Mouse (Mus musculus): ENCODE measurements around the gene Cemip. TPM values are rescaled to one million over a fixed set of nuclear protein-coding genes. Genes with fewer than 3 reads are reported as not detected.

Cemip gene
- total and polyA plus RNA-seq, 3 experiments = under 0.01 TPM; not detected in 2

DNA sequence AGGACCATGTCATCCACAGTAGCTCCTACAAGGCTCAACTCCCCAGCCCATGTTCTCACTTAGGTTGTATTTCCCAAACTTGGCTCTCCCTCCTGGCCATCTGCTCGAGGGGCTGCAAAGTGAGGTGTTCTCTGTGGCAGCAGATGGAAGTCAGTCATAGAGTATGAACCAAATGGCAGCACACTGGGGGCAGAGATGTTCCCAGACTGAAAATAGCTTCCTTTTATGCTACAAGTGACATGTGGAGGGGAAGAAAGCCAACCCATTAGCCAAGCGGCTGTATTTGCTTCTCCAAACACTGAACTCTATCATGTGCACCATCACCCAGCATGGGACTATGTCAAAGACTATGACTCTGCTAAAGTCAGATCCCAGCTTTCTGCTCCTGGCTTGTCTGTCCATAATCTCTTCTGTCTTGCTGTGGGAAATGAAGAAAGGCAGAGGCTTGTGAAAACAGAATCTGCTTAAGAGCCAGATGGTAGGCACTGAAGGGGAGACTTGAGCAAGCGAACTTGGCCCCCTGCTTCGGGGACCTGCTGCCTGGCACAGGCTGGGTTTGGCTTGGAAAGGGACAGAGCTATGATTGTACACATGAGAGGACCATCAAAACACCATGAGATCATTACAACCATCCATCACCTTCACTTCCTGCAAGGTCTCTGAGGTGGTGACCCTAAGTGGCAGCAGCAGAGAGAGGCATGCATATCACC lies 41.6 kb downstream of the Cemip start:
- TF ChIP-seq IRF4 (IDR thresholded peaks at IDR 0.05; ENCODE audit: low read depth, low read length) (no peak), TBP (conservative IDR thresholded peaks at IDR 0.05; ENCODE audit: low read depth, low read length) (no peak), MEF2A (IDR thresholded peaks at IDR 0.05; ENCODE audit: borderline replicate concordance, low read depth, low read length) (no peak), ZMIZ1 (IDR thresholded peaks at IDR 0.05; ENCODE audit: low read depth, low read length) (no peak), UBTF (IDR thresholded peaks at IDR 0.05; ENCODE audit: low read depth, low read length) (no peak), JUND (conservative IDR thresholded peaks at IDR 0.05; ENCODE audit: low read depth, low read length) (no peak), CTCF (conservative IDR thresholded peaks at IDR 0.05 in 1 of 2, IDR thresholded peaks at IDR 0.05 in 1 of 2; ENCODE audit: low read depth in 2 of 2, low read length in 2 of 2) (no peak), HCFC1 (IDR thresholded peaks at IDR 0.05; ENCODE audit: low read depth, low read length) (no peak), KAT2A (IDR thresholded peaks at IDR 0.05; ENCODE audit: insufficient replicate concordance, low read length) (no peak), POLR2AphosphoS2 (IDR thresholded peaks at IDR 0.05; ENCODE audit: low read depth, low read length) (no peak), BHLHE40 (IDR thresholded peaks at IDR 0.05; ENCODE audit: low read depth, low read length) (no peak), SMC3 (IDR thresholded peaks at IDR 0.05; ENCODE audit: low read depth, low read length) (no peak), NELFE (IDR thresholded peaks at IDR 0.05; ENCODE audit: low read depth, low read length) (no peak), TCF12 (IDR thresholded peaks at IDR 0.05; ENCODE audit: low read depth, low read length) (no peak), GABPA (IDR thresholded peaks at IDR 0.05; ENCODE audit: insufficient replicate concordance, low read depth, low read length) (no peak), EP300 (IDR thresholded peaks at IDR 0.05; ENCODE audit: low read length) (no peak), ZC3H11A (IDR thresholded peaks at IDR 0.05; ENCODE audit: low read depth, low read length) (no peak), E2F4 (IDR thresholded peaks at IDR 0.05; ENCODE audit: insufficient replicate concordance, low read depth, low read length) (no peak), CHD1 (IDR thresholded peaks at IDR 0.05; ENCODE audit: low read depth, low read length) (no peak)
- H3K4me2 ChIP-seq (ENCODE audit: insufficient read depth, low read depth, poor library complexity, severe bottlenecking) = no peak overlapping the region
- H3K4me1 ChIP-seq (ENCODE audit: control insufficient read depth in 1 of 2, insufficient read depth in 2 of 2) = no peaks in the 10 kb centered on the region
- no peak overlapping the region for H3K9ac ChIP-seq (ENCODE audit: insufficient read depth, low read depth)
- in situ Hi-C loops (cut with MboI; ENCODE audit: low pct_ligation_motif_present, low pct_unique_long_range_greater_than_20kb, low sequenced_read_pairs) (no loop called here), dilution Hi-C loops (cut with MboI; ENCODE audit: extremely low pct_ligation_motif_present, extremely low pct_unique_long_range_greater_than_20kb, low sequenced_read_pairs) (no loop called here)
- no peak for DNase-seq (ENCODE audit: extremely low read depth)
- no peaks in the 10 kb centered on the region for H3K79me2 ChIP-seq (replicated peaks; ENCODE audit: control insufficient read depth, extremely low read depth, insufficient read depth, poor library complexity, severe bottlenecking)
- H3K36me3 ChIP-seq (replicated peaks in 1 of 2; ENCODE audit: control insufficient read depth in 1 of 2, insufficient read depth in 1 of 2, low read length in 1 of 2) = no peaks in the 10 kb centered on the region
- no peak overlapping the region for H3K27ac ChIP-seq (ENCODE audit: insufficient read depth, low read depth)
- peaks cover 5% of the 10 kb centered on the region for H3K9me3 ChIP-seq (replicated peaks; ENCODE audit: low read length)
- H3K27me3 ChIP-seq (replicated peaks) = peaks cover 33% of the 10 kb centered on the region
- H3K4me3 ChIP-seq (replicated peaks in 1 of 3; ENCODE audit: low read depth in 2 of 3, low read length in 2 of 3, poor library complexity in 1 of 3) = no peak overlapping the region

DNA sequence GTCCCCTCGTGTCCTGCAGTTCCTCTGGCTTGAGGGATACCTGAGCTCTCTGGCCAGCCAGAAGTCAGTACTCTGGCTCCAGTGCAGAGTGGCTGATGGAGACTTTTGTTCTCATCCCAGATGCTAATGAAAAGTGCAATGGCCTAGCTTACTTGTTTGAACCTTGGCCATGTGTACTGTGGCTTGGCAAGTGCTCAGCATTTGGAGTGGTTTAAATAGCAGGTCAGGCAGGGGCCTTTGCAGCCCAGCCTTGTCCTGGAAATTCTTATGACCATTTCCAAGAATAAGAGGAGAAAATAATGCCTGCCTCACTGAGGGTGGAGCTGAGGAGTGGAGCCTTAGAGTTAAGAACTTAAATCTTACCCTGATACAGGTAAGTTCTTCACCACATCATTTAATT lies 43.6 kb downstream of the Cemip start:
- no peaks in the 10 kb centered on the region for H3K9me3 ChIP-seq (replicated peaks; ENCODE audit: low read length)
- H3K27ac ChIP-seq (ENCODE audit: insufficient read depth, low read depth) = no peak overlapping the region
- TF ChIP-seq ZNF384 (IDR thresholded peaks at IDR 0.05; ENCODE audit: low read depth, low read length) = no peak
- no peak for TF ChIP-seq JUN (IDR thresholded peaks at IDR 0.05; ENCODE audit: insufficient read depth, low read depth, low read length)
- TF ChIP-seq ZMIZ1 (IDR thresholded peaks at IDR 0.05; ENCODE audit: low read depth, low read length) = no peak
- TF ChIP-seq CTCF (conservative IDR thresholded peaks at IDR 0.05 in 1 of 2, IDR thresholded peaks at IDR 0.05 in 1 of 2; ENCODE audit: low read depth in 2 of 2, low read length in 2 of 2) = no peak
- no peak for TF ChIP-seq MEF2A (IDR thresholded peaks at IDR 0.05; ENCODE audit: borderline replicate concordance, low read depth, low read length)
- no peak for TF ChIP-seq UBTF (IDR thresholded peaks at IDR 0.05; ENCODE audit: low read depth, low read length)
- no peak for TF ChIP-seq POLR2AphosphoS2 (IDR thresholded peaks at IDR 0.05; ENCODE audit: low read depth, low read length)
- TF ChIP-seq MXI1 (IDR thresholded peaks at IDR 0.05; ENCODE audit: low read depth, low read length) = no peak
- TF ChIP-seq MAX (IDR thresholded peaks at IDR 0.05; ENCODE audit: low read length) = no peak
- TF ChIP-seq CHD1 (IDR thresholded peaks at IDR 0.05; ENCODE audit: low read depth, low read length) = no peak
- TF ChIP-seq EP300 (IDR thresholded peaks at IDR 0.05; ENCODE audit: low read length) = no peak
- no peak for TF ChIP-seq CHD2 (IDR thresholded peaks at IDR 0.05; ENCODE audit: low read length)
- no peak for TF ChIP-seq SMC3 (IDR thresholded peaks at IDR 0.05; ENCODE audit: low read depth, low read length)
- no peak for TF ChIP-seq KAT2A (IDR thresholded peaks at IDR 0.05; ENCODE audit: insufficient replicate concordance, low read length)
- no peak for TF ChIP-seq MAZ (IDR thresholded peaks at IDR 0.05; ENCODE audit: low read depth, low read length)
- in situ Hi-C loops (cut with MboI; ENCODE audit: low pct_ligation_motif_present, low pct_unique_long_range_greater_than_20kb, low sequenced_read_pairs) (no loop called here), dilution Hi-C loops (cut with MboI; ENCODE audit: extremely low pct_ligation_motif_present, extremely low pct_unique_long_range_greater_than_20kb, low sequenced_read_pairs) (no loop called here)
- peaks cover 34% of the 10 kb centered on the region for H3K27me3 ChIP-seq (replicated peaks)
- H3K4me1 ChIP-seq (ENCODE audit: control insufficient read depth in 1 of 2, insufficient read depth in 2 of 2) = no peaks in the 10 kb centered on the region
- DNase-seq (ENCODE audit: extremely low read depth) = no peak
- no peaks in the 10 kb centered on the region for H3K79me2 ChIP-seq (replicated peaks; ENCODE audit: control insufficient read depth, extremely low read depth, insufficient read depth, poor library complexity, severe bottlenecking)
- no peaks in the 10 kb centered on the region for H3K36me3 ChIP-seq (replicated peaks in 1 of 2; ENCODE audit: control insufficient read depth in 1 of 2, insufficient read depth in 1 of 2, low read length in 1 of 2)
- no peak overlapping the region for H3K9ac ChIP-seq (ENCODE audit: insufficient read depth, low read depth)
- no peak overlapping the region for H3K4me3 ChIP-seq (replicated peaks in 1 of 3; ENCODE audit: low read depth in 2 of 3, low read length in 2 of 3, poor library complexity in 1 of 3)
- H3K4me2 ChIP-seq (ENCODE audit: insufficient read depth, low read depth, poor library complexity, severe bottlenecking) = no peak overlapping the region

Measured in CH12.LX (cell line).